Mouse (Mus musculus): Measurements from ENCODE around the gene Triobp.

Triobp gene

GRCm38 (mm10) chr15:78971626-78972025 is 24.1 kb downstream of the Triobp start:
- no peak for DNase-seq

- no peak for DNase-seq
Observed at GRCm38 (mm10) chr15:78973950-78974349, 26.4 kb downstream of the Triobp start.

GRCm38 (mm10) chr15:78977676-78978159 is 30.2 kb downstream of the Triobp start:
- DNase-seq: no peak

- no peak for DNase-seq
Observed at GRCm38 (mm10) chr15:78978875-78979274, 31.4 kb downstream of the Triobp start.

- DNase-seq: no peak
Observed at GRCm38 (mm10) chr15:78980084-78980483, 32.6 kb downstream of the Triobp start.

- peak; percentile 82 for DNase-seq
Observed at GRCm38 (mm10) chr15:78982658-78983435, 35.3 kb downstream of the Triobp start.

GRCm38 (mm10) chr15:78983436-78984285 is 36.1 kb downstream of the Triobp start:
- peak; percentile 57 for DNase-seq

- no peak for DNase-seq
Observed at GRCm38 (mm10) chr15:78984286-78984778, 36.8 kb downstream of the Triobp start.

GRCm38 (mm10) chr15:78986536-78987220 is 39.2 kb downstream of the Triobp start:
- DNase-seq: no peak

GRCm38 (mm10) chr15:78988499-78988971 is 41.0 kb downstream of the Triobp start:
- DNase-seq: no peak

- no peak for DNase-seq
Observed at GRCm38 (mm10) chr15:78989152-78990092, 41.9 kb downstream of the Triobp start.

- no peak for DNase-seq
Observed at GRCm38 (mm10) chr15:78990093-78990463, 42.6 kb downstream of the Triobp start.

- no peak for DNase-seq
Observed at GRCm38 (mm10) chr15:78990970-78991525, 43.5 kb downstream of the Triobp start.

- no peak for DNase-seq
Observed at GRCm38 (mm10) chr15:78992235-78992634, 44.7 kb downstream of the Triobp start.

- DNase-seq: no peak
Observed at GRCm38 (mm10) chr15:78992925-78993324, 45.4 kb downstream of the Triobp start.

- no peak for DNase-seq
Observed at GRCm38 (mm10) chr15:78995916-78996315, 48.4 kb downstream of the Triobp start.

- DNase-seq: peak; percentile 52
Observed at GRCm38 (mm10) chr15:78996663-78997062, 49.1 kb downstream of the Triobp start.

GRCm38 (mm10) chr15:78998348-78998747 is 50.8 kb downstream of the Triobp start:
- no peak for DNase-seq

GRCm38 (mm10) chr15:78999586-78999985 is 52.1 kb downstream of the Triobp start:
- DNase-seq: peak; percentile 28

- peak; percentile 17 for DNase-seq
Observed at GRCm38 (mm10) chr15:79000357-79000791, 52.9 kb downstream of the Triobp start.

- DNase-seq: no peak
Observed at GRCm38 (mm10) chr15:79001559-79001958, 54.0 kb downstream of the Triobp start.

Data from thymus, postnatal 25 days (tissue).